Mouse (Mus musculus) CH12F3 (cell line): ENCODE data around the gene Herc6.
"Not testable (repeated sequence)": the region's sequence is repeated elsewhere in the genome, so short reads cannot be mapped to it uniquely, and the experiment has no call there.

ENCODE experiments used
- in situ Hi-C: fragments of 300-500 bp; cut with MboI; formaldehyde crosslinking; loops from 2 replicates; pipeline ENCODE4 v1.14.3; 2020; ENCODE audit warnings: low sequenced_read_pairs

Gene Herc6

DNA sequence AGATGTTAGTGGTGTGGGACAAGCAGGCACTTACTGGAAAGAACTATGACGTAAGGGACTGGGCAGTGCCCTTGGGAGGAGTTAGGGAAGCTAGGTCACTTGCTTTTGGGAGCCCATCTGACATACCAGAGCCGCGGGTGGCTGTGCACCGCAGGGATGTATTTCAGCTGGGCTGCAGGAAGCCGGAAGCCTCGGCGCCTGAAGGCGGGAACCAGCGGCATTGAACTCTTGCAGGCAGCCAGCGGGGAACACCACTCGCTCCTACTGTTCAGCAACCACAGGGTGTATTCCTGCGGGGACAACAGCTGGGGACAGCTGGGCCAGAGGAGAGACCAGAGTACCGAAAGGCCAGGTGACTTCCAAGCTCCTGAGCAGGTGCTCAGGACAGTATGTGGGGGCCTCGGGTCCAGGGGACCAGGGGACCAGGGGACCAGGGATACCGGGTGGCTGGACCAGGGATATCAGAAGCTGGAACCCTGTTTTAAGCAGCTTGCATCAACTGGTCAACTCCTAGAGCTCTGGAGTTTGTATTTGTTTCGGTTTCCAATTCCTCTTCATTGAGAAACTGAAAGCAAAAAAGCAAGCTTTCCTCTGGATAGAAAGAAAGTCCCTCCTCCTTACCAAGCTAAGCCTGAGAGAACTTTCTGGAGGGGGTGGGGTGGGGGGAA, at the start of gene Herc6:
Gene Herc6, plus strand, starts transcription at position 120 of the 668 bp plus-strand sequence.
- in situ Hi-C loops: loop anchor here (25.0 kb wide), 1 partner anchor 281 kb away; the partner anchor contains the start of gene Vmn1r21

GRCm38 (mm10) chr6:57531011-57531410, 49.8 kb upstream of the Herc6 start:
- in situ Hi-C loops: no loop called here

DNA sequence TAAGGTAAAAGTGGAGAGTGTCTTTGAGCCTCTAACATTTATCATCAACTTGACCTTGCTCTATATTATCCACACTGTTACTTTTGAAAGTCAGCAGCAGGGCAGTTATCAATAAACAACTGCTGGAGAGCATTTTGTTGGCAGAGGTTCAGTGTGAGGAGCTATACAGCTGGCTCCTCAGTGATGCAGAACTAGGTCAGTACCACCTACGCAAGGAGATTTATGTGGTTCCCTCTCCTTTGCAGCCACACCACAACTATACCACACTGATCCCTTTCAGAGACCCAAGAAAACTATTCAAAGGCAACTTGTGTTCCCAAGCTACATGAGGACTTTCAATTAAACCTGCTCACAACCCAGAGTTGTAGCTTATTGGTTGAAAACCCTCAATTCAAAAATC, 49.4 kb upstream of the Herc6 start:
- in situ Hi-C loops: no loop called here

DNA sequence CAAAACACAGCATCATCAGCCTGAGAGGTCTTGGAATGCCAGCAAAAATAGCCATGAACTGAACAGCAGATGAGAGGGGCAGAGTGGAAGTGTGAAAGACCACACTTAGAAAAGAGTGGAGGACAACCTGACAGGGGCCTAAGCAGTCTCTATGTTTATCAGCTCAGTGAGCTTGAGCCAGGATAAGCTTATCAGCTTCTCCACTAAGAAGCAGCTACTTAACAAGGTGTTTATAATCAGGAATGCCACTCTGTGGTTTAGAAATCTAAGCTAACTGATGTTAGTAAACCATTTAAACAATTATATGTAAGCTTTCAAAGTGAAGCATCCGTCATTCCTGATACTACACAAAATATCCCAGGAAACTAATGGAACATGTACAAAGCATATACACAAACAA, 48.8 kb upstream of the Herc6 start:
- in situ Hi-C loops: no loop called here

- in situ Hi-C loops: no loop called here
Observed at GRCm38 (mm10) chr6:57533410-57533809, 47.4 kb upstream of the Herc6 start.

DNA sequence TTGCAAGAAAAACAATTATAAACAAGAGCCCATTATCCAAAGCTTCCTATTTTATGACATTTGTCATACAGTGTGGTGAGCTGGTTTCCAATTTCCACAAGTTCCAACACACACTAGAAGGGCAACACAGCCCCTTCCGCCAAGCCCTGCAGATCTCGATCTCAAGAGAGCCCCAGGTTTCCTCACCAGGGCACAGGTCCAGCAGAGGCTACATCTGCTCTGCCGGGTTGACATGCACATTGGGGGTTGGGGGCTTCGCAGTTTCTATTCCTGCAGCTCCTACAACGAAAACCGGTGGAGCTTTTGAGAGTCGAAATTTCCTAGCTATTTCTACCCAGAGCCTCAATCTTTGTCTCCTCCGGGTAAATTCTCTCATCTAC, 46.6 kb upstream of the Herc6 start:
- in situ Hi-C loops: no loop called here

DNA sequence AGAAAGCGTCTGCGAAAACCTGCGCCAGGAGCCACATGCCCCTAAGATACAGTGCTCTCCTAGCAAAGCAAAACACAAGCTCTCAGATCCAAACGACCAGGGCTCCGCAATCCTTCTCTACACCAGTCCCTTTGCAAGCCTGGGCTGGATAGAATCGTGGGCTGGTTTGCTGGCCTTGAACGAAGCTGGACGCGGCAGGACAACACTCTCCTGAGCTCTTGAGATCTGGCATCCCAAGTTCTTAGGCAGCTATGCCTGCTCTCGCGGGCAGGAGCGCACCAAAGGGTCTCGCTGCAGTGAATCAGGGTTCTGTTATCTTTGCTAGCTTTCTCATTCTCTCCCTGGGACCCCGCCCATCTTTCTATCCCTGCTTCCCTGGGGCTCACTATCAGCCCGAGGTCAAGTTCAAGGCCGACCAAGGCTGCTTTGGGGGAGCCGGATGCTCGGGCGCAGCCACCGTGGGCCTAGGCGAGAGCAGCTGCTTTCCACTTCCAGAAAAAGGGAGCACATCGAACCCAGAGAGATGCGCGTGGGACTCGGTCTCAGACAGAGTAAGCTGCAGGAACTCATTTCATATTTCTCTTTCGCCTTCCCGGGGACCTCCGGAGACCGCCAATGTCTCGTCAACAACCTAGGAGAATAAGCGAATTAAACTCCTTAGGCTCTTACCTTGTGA, 46.1 kb upstream of the Herc6 start:
- in situ Hi-C loops: no loop called here

GRCm38 (mm10) chr6:57535386-57535936, 45.3 kb upstream of the Herc6 start, which contains the start of gene Ppm1k:
TSS of gene Ppm1k (minus strand) at chr6:57535468.
- in situ Hi-C loops: no loop called here

GRCm38 (mm10) chr6:57535971-57536669, 44.7 kb upstream of the Herc6 start:
- in situ Hi-C loops: no loop called here

- in situ Hi-C loops: no loop called here
Observed at GRCm38 (mm10) chr6:57537887-57538286, 42.9 kb upstream of the Herc6 start.

DNA sequence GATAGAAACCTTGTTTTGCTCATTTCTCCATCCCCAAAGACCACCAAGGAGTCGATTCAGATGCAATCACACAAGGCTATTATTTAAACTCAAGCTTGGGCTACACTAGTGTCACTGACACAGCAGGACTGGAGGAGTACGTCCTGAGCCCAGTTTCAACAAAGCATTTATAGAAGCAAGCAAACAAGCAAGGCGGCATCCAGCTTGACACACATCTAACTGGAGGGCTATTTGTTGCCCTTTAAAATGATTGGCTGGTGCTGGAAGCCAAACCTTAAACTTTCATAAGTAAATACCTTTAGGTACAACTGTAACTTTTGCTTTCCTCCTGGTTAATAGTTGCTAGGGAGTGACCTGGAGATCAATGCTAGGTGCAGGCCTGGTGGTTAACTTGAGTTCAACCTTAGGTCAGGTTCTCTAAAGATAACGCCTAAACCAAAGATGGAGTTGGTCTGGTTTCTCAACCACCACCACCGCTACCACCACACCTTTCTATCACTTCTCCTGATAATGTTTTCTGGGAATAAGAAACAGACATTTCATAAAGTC, 39.8 kb upstream of the Herc6 start:
- in situ Hi-C loops: no loop called here

GRCm38 (mm10) chr6:57541737-57542335, 39.0 kb upstream of the Herc6 start:
- in situ Hi-C loops: no loop called here

DNA sequence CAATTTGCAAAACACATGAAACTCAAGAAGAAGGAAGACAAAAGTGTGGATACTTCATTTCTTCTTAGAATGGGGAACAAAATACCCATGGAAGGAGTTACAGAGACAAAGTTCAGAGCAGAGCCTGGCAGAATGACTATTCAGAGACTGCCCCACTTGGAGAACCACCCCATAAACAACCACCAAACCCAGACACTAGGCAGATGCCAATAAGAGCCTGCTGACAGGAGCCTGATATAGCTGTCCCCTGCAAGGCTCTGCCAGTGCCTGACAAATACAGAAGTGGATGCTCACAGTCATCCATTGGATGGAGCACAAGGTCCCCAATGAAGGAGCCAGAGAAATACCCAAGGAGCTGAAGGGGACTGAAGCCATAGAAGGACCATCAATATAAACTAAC, 37.2 kb upstream of the Herc6 start:
- in situ Hi-C loops: not testable (repeated sequence)

DNA sequence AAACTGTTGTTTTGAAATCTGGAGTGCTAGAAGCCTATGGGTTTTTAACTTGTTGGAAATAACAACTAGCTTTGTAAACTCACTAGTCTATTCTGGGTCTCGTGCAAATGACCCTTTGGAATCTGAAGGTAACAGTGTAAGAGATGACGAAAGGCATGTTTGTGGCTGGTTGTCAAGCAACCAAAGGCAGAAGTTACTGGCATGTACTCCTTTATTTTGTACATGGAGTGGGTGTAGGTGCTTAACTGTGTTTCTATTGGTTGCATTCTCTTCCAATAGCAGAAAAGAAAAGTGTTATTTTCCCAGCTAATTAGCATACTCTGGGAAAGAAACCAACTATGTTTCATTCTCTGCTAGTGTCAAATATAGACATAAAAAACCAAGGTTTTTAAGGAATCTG, 35.9 kb upstream of the Herc6 start:
- in situ Hi-C loops: no loop called here

DNA sequence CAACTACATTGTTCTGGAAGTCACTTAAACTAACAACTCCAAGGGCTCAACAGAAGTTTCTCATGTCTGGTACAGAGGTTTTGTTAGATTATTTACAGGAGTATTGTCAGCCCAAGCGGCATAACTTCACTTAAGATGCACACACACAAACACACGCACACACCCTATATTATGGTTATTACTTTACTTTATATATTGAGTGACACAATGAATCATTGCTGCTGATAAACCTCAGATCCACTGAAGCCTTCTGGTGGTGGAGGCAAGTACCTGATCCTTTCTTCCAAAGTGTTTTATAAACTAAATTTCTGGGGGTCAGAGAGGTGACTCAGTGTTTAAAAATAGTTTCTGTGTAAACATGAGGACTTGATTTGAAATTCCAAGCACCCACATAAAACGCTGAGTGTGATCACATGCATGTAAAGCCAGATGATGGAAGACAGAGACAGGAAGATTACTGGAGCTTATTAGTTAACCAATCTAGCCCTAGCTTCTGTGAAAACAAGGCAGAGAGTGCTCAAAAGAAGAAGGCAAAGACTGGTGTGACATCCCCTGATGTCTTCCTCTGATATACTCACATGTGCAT, 29.5 kb upstream of the Herc6 start:
- in situ Hi-C loops: loop anchor here (25.0 kb wide), 1 partner anchor 314 kb away; the partner anchor contains the start of gene Vmn1r14

DNA sequence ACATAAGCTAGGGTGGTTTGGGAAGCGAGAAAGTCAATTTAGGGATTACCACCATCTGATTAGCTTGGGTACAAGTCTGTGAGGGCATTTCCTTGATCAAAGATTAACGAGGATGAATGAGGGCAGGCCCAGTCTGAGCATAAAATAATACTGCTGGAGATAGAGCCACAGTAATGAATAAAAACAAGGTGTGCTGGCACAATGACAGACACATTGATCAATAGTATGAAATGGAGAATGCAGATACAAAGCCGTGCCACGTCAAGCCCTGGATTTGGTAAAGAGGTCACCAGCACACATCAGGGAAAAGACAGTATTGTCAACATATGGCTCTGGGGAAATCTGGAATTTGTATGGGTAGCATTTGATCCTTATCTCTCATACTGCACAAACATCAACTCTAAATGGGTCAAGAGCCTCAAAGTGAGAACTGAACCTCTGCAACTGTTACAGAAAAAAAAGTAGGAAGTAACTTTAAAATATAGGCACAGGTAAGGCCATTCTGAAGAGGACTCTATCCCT, 22.9 kb upstream of the Herc6 start:
- in situ Hi-C loops: loop anchor here (25.0 kb wide), 1 partner anchor 321 kb away; the partner anchor contains the start of gene Vmn1r14

DNA sequence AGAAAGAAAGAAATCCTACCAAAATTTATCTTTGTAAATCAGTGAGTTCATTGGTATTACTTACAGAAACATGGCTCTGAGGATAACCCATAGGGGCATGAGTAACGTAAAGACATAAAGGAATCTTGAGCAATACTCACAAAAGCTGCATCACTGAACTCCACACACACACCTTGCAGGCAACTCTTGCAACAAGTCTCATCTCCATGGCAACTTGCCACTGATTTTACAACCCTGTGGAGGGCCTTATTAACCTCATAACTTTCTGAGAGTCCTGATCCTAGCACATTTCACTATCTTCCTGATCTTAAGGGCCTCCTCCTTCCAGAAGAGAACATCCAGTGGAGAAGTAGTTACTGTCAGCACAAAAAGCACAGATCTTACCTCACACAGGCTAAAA, 17.3 kb upstream of the Herc6 start:
- in situ Hi-C loops: loop anchor here (25.0 kb wide), 1 partner anchor 326 kb away; the partner anchor contains the start of gene Vmn1r14

- in situ Hi-C loops: loop anchor here (25.0 kb wide), 1 partner anchor 328 kb away; the partner anchor contains the start of gene Vmn1r14
Observed at GRCm38 (mm10) chr6:57565452-57565851, 15.3 kb upstream of the Herc6 start.

GRCm38 (mm10) chr6:57567630-57568029, 13.2 kb upstream of the Herc6 start:
- in situ Hi-C loops: loop anchor here (25.0 kb wide), 1 partner anchor 330 kb away; the partner anchor contains the start of gene Vmn1r14
